ENCODE assay signal across 8 mouse cellular contexts in genomic region chr5:140649101-140649667, GRCm38 (mm10). TPM values are rescaled to one million over a fixed set of nuclear protein-coding genes. Genes with fewer than 3 reads are reported as not detected.
DNase-seq lines count a peak whose midpoint lies in the region; ATAC-seq and TF ChIP-seq lines count a peak whose summit lies in the region.

No protein-coding gene starts in this region.

- peaks cover 56% of the 10 kb centered on the region for H3K4me1 ChIP-seq in G1E (ENCODE audit: insufficient read depth, low read depth, low read length)
- H3K4me1 ChIP-seq in forebrain, embryonic 14.5 days (ENCODE audit: control insufficient read depth, insufficient read depth, low read length), result peaks cover 29% of the 10 kb centered on the region
- peaks cover 46% of the 10 kb centered on the region for H3K4me1 ChIP-seq in liver, postnatal 0 days (ENCODE audit: insufficient read depth)
- peaks cover 53% of the 10 kb centered on the region for H3K4me1 ChIP-seq in neural tube, embryonic 13.5 days (replicated peaks)

- DNase-seq in G1E (ENCODE audit: low spot score), result peak; percentile 97
- DNase-seq in cerebellum, adult 11 months, result peak; percentile 97
- DNase-seq in forebrain, embryonic 14.5 days (ENCODE audit: low spot score), result peak; percentile 99
- DNase-seq in heart, postnatal 14 days, result peak; percentile 97 to 98
- DNase-seq in large intestine, adult 2 months (ENCODE audit: low read depth, low spot score), result peak; percentile 71
- peak; percentile 99 for DNase-seq in liver, postnatal 0 days
- peak; percentile 97 for DNase-seq in telencephalon, adult 2 months (ENCODE audit: low read depth, low spot score)

- H3K9me3 ChIP-seq in G1E (replicated peaks), result no peaks in the 10 kb centered on the region
- no peaks in the 10 kb centered on the region for H3K9me3 ChIP-seq in forebrain, embryonic 14.5 days (replicated peaks; ENCODE audit: control insufficient read depth, low read length)
- no peaks in the 10 kb centered on the region for H3K9me3 ChIP-seq in liver, postnatal 0 days (ENCODE audit: low read length)
- H3K9me3 ChIP-seq in neural tube, embryonic 13.5 days, result no peaks in the 10 kb centered on the region

- H3K4me3 ChIP-seq in G1E (ENCODE audit: low read depth, low read length), result peak overlapping the region; percentile 82; the same call in 1 of the 2 replicates
- peak overlapping the region; percentile 99 for H3K4me3 ChIP-seq in forebrain, embryonic 14.5 days (ENCODE audit: low read depth, low read length)
- H3K4me3 ChIP-seq in liver, postnatal 0 days (ENCODE audit: low read depth, low read length), result peak overlapping the region; percentile 95
- H3K4me3 ChIP-seq in neural tube, embryonic 13.5 days, result peak overlapping the region; percentile 99

- peaks cover 53% of the 10 kb centered on the region for H3K27me3 ChIP-seq in G1E (ENCODE audit: insufficient read depth, low read length)
- H3K27me3 ChIP-seq in forebrain, embryonic 14.5 days (replicated peaks; ENCODE audit: control insufficient read depth, insufficient read depth, low read length), result no peaks in the 10 kb centered on the region
- H3K27me3 ChIP-seq in liver, postnatal 0 days (ENCODE audit: insufficient read depth, low read length), result 0 out of 2 replicates have a peak, but pooled peaks cover 4% of the 10 kb centered on the region
- no peaks in the 10 kb centered on the region for H3K27me3 ChIP-seq in neural tube, embryonic 13.5 days

- peaks cover 12% of the 10 kb centered on the region for H3K36me3 ChIP-seq in G1E (replicated peaks)
- peaks cover 22% of the 10 kb centered on the region for H3K36me3 ChIP-seq in forebrain, embryonic 14.5 days (ENCODE audit: control insufficient read depth, insufficient read depth, low read length)
- H3K36me3 ChIP-seq in liver, postnatal 0 days (replicated peaks; ENCODE audit: insufficient read depth, low read length), result no peaks in the 10 kb centered on the region
- H3K36me3 ChIP-seq in neural tube, embryonic 13.5 days, result peaks cover 16% of the 10 kb centered on the region

- no peak for TF ChIP-seq EP300 in liver, postnatal 0 days (IDR thresholded peaks at IDR 0.05; ENCODE audit: low read depth)

- ATAC-seq in G1E (ENCODE audit: extremely low read depth, insufficient number of reproducible peaks, low FRiP score, poor library complexity, severe bottlenecking), result peak; percentile 83
- peak; percentile 91 for ATAC-seq in forebrain, embryonic 14.5 days
- peak; percentile 96 for ATAC-seq in liver, postnatal 0 days
- peak; percentile 94 for ATAC-seq in neural tube, embryonic 13.5 days (ENCODE audit: low read depth)

- H3K4me2 ChIP-seq in forebrain, embryonic 14.5 days (ENCODE audit: low read length), result peak overlapping the region; percentile 61
- H3K4me2 ChIP-seq in liver, postnatal 0 days (ENCODE audit: low read depth, low read length), result peak overlapping the region; percentile 100
- H3K4me2 ChIP-seq in neural tube, embryonic 13.5 days, result peak overlapping the region; percentile 64

- H3K9ac ChIP-seq in forebrain, embryonic 14.5 days (ENCODE audit: low read length), result peak overlapping the region; percentile 63
- peak overlapping the region; percentile 63 for H3K9ac ChIP-seq in liver, postnatal 0 days (replicated peaks)
- H3K9ac ChIP-seq in neural tube, embryonic 13.5 days, result peak overlapping the region; percentile 76

- TF ChIP-seq CTCF in G1E (IDR thresholded peaks at IDR 0.05; ENCODE audit: low read depth, low read length), result no peak
- TF ChIP-seq CTCF in liver, postnatal 0 days (IDR thresholded peaks at IDR 0.05; ENCODE audit: low read depth), result no peak

- intact Hi-C loops in heart, postnatal 14 days (cut with DNase I), result no loop called here

- H3K27ac ChIP-seq in forebrain, embryonic 14.5 days (ENCODE audit: low read depth, low read length), result peak overlapping the region; percentile 79
- H3K27ac ChIP-seq in liver, postnatal 0 days (ENCODE audit: low read depth), result peak overlapping the region; percentile 57; the same call in 1 of the 2 replicates
- H3K27ac ChIP-seq in neural tube, embryonic 13.5 days (replicated peaks), result peak overlapping the region; percentile 94

- WGBS in forebrain, embryonic 14.5 days, result 3% methylated on average over 26 of the region's 26 CpGs
- WGBS in large intestine, adult 2 months, result 7% methylated on average over 26 of the region's 26 CpGs
- 9% methylated on average over 26 of the region's 26 CpGs for WGBS in liver, postnatal 0 days (ENCODE audit: insufficient replicate concordance)
- 2% methylated on average over 26 of the region's 26 CpGs for WGBS in neural tube, embryonic 13.5 days

RNA-seq across cellular contexts. Expression of gene Ttyh3, which starts 0.4 kb away (rescaled TPM):
- total RNA-seq in G1E (2014; fragmentation: Nextera tagmentation) (68.7 and 71.0 TPM in 2 replicates), G1E (2017) (8.0 and 9.8 TPM in 2 replicates)
- polyA plus RNA-seq in G1E (2012), result 99.4 and 100 TPM in 2 replicates
- polyA plus RNA-seq in forebrain, embryonic 14.5 days (2014; fragmentation: Nextera tagmentation; extraction: Ambion mirVana), result 65.8 and 72.3 TPM in 2 replicates
- total RNA-seq in heart, postnatal 14 days (2021), result 10 to 100 TPM; 31.6 to 31.9 TPM
- 40.8 and 52.7 TPM in 2 replicates for polyA plus RNA-seq in large intestine, adult 2 months (2012; rRNA removed)
- 5.2 and 6.5 TPM in 2 replicates for polyA plus RNA-seq in liver, postnatal 0 days (2015; fragmentation: Nextera tagmentation; extraction: Ambion mirVana)
- 68.5 and 72.3 TPM in 2 replicates for polyA plus RNA-seq in neural tube, embryonic 13.5 days (2015; fragmentation: Nextera tagmentation; extraction: Ambion mirVana)

RNA-seq across cellular contexts. Expression of gene Lfng, which starts 42.1 kb away (rescaled TPM):
- total RNA-seq in G1E (2014; fragmentation: Nextera tagmentation), result 3.1 and 4.3 TPM in 2 replicates
- 11.4 and 15.2 TPM in 2 replicates for total RNA-seq in G1E (2017)
- polyA plus RNA-seq in G1E (2012), result 11.2 and 12.0 TPM in 2 replicates
- 30.9 TPM in 2 replicates for polyA plus RNA-seq in forebrain, embryonic 14.5 days (2014; fragmentation: Nextera tagmentation; extraction: Ambion mirVana)
- total RNA-seq in heart, postnatal 14 days (2021), result 10 to 100 TPM; 18.1 to 22.4 TPM
- 32.6 and 32.8 TPM in 2 replicates for polyA plus RNA-seq in large intestine, adult 2 months (2012; rRNA removed)
- polyA plus RNA-seq in liver, postnatal 0 days (2015; fragmentation: Nextera tagmentation; extraction: Ambion mirVana), result 5.0 and 5.9 TPM in 2 replicates
- polyA plus RNA-seq in neural tube, embryonic 13.5 days (2015; fragmentation: Nextera tagmentation; extraction: Ambion mirVana), result 17.6 and 20.6 TPM in 2 replicates

RNA-seq across cellular contexts. Expression of gene Iqce, which starts 53.0 kb away (rescaled TPM):
- 8.2 and 8.7 TPM in 2 replicates for total RNA-seq in G1E (2014; fragmentation: Nextera tagmentation)
- total RNA-seq in G1E (2017), result 6.3 and 7.6 TPM in 2 replicates
- polyA plus RNA-seq in G1E (2012), result 2.7 and 3.0 TPM in 2 replicates
- polyA plus RNA-seq in forebrain, embryonic 14.5 days (2014; fragmentation: Nextera tagmentation; extraction: Ambion mirVana), result 13.4 and 18.9 TPM in 2 replicates
- 10 to 100 TPM in 1 of 2 experiments, 1 to 10 TPM in 1; 8.1 to 10.2 TPM for total RNA-seq in heart, postnatal 14 days (2021)
- polyA plus RNA-seq in large intestine, adult 2 months (2012; rRNA removed), result 6.7 and 7.7 TPM in 2 replicates
- polyA plus RNA-seq in liver, postnatal 0 days (2015; fragmentation: Nextera tagmentation; extraction: Ambion mirVana), result 3.6 and 4.2 TPM in 2 replicates
- 22.9 and 24.1 TPM in 2 replicates for polyA plus RNA-seq in neural tube, embryonic 13.5 days (2015; fragmentation: Nextera tagmentation; extraction: Ambion mirVana)

RNA-seq across cellular contexts. Expression of gene Brat1, which starts 55.6 kb away (rescaled TPM):
- total RNA-seq in G1E (2014; fragmentation: Nextera tagmentation), result 11.1 and 12.2 TPM in 2 replicates
- total RNA-seq in G1E (2017), result 9.5 and 10.9 TPM in 2 replicates
- 25.7 and 25.9 TPM in 2 replicates for polyA plus RNA-seq in G1E (2012)
- polyA plus RNA-seq in forebrain, embryonic 14.5 days (2014; fragmentation: Nextera tagmentation; extraction: Ambion mirVana), result 14.3 and 19.8 TPM in 2 replicates
- total RNA-seq in heart, postnatal 14 days (2021), result 10 to 100 TPM in 1 of 2 experiments, 1 to 10 TPM in 1; 8.6 to 10.8 TPM
- polyA plus RNA-seq in large intestine, adult 2 months (2012; rRNA removed), result 11.0 and 16.6 TPM in 2 replicates
- 4.7 and 4.9 TPM in 2 replicates for polyA plus RNA-seq in liver, postnatal 0 days (2015; fragmentation: Nextera tagmentation; extraction: Ambion mirVana)
- 23.5 and 25.8 TPM in 2 replicates for polyA plus RNA-seq in neural tube, embryonic 13.5 days (2015; fragmentation: Nextera tagmentation; extraction: Ambion mirVana)

Comparison
In these comparisons a context has a peak if more than half of its experiments do, and no peak if none do; other contexts are left out.
1. Peak in every context shown above with its lines: DNase-seq, ATAC-seq, H3K4me3 ChIP-seq and H3K27ac ChIP-seq.